Mouse (Mus musculus) embryonic fibroblast, embryonic 13.5 days (primary cell): Measurements from ENCODE around the gene Cntnap1. TPM values are rescaled to one million over a fixed set of nuclear protein-coding genes. Genes with fewer than 3 reads are reported as not detected.

ENCODE experiments used
- H3K27ac ChIP-seq: 2 replicates; pipeline ENCODE4 v1.5.1; 2012; ENCODE audit warnings: low read length, control low read depth, inconsistent platforms; ENCODE audit not compliant: insufficient read depth
- H3K4me1 ChIP-seq: 2 replicates; pipeline ENCODE4 v1.6.1; 2011; ENCODE audit warnings: low read length; ENCODE audit not compliant: control insufficient read depth, insufficient read depth
- H3K4me3 ChIP-seq: 2 replicates; pipeline ENCODE4 v1.5.1; 2011; ENCODE audit warnings: mild to moderate bottlenecking, control low read depth, low read length; ENCODE audit not compliant: insufficient read depth
- CTCF ChIP-seq: IDR thresholded peaks from 2 replicates; pipeline ENCODE4 v1.5.1; 2011; ENCODE audit warnings: mild to moderate bottlenecking, control low read depth, low read length, moderate library complexity, borderline replicate concordance; ENCODE audit not compliant: insufficient read depth
- POLR2A ChIP-seq: IDR thresholded peaks from 2 replicates; pipeline ENCODE4 v1.6.1; 2011; ENCODE audit warnings: low read depth, mild to moderate bottlenecking, control low read depth, low read length, moderate library complexity
- polyA plus RNA-seq: library from polyadenylated mRNA; stranded (reverse); fragments of >200 nt; gene quantifications from 2 replicates; pipeline ENCODE4 v1.2.4, GENCODE M21; 2011; ENCODE audit warnings: low read depth; ENCODE audit not compliant: missing spikeins, insufficient read length

Gene Cntnap1
- polyA plus RNA-seq, 1 experiment, result 3.0 TPM

GRCm38 (mm10) chr11:101238071-101238647, 67.8 kb downstream of the Cntnap1 start:
- H3K27ac ChIP-seq, result no peak overlapping the region
- H3K4me3 ChIP-seq, result no peak overlapping the region
- no peak for TF ChIP-seq POLR2A
- no peak for TF ChIP-seq CTCF
- no peaks in the 10 kb centered on the region for H3K4me1 ChIP-seq

Other genes with a start within 250 kb of the Cntnap1 start
- 122 and 158 TPM in 2 replicates for gene Stat3, start 231.0 kb upstream of the Cntnap1 start, polyA plus RNA-seq
- gene Cavin1, start 199.6 kb upstream of the Cntnap1 start, polyA plus RNA-seq, result 387 and 486 TPM in 2 replicates
- gene Atp6v0a1, start 161.1 kb upstream of the Cntnap1 start, polyA plus RNA-seq, result 43.7 and 50.7 TPM in 2 replicates
- gene Naglu, start 100.5 kb upstream of the Cntnap1 start, polyA plus RNA-seq, result 21.8 and 24.9 TPM in 2 replicates
- 1.2 and 5.2 TPM in 2 replicates for gene Hsd17b1, start 92.1 kb upstream of the Cntnap1 start, polyA plus RNA-seq
- 14.9 and 15.0 TPM in 2 replicates for gene Coasy, start 88.0 kb upstream of the Cntnap1 start, polyA plus RNA-seq
- gene Mlx, start 83.2 kb upstream of the Cntnap1 start, polyA plus RNA-seq, result 29.9 and 30.1 TPM in 2 replicates
- gene Psmc3ip, start 75.1 kb upstream of the Cntnap1 start, polyA plus RNA-seq, result 10.3 and 12.9 TPM in 2 replicates
- 29.8 and 34.1 TPM in 2 replicates for gene Retreg3, start 50.6 kb upstream of the Cntnap1 start, polyA plus RNA-seq
- gene Tubg1, start 50.6 kb upstream of the Cntnap1 start, polyA plus RNA-seq, result 34.8 and 36.2 TPM in 2 replicates
- gene Tubg2, start 14.6 kb upstream of the Cntnap1 start, polyA plus RNA-seq, result 5.5 and 6.1 TPM in 2 replicates
- 7.1 and 11.5 TPM in 2 replicates for gene Plekhh3, start 828 bp downstream of the Cntnap1 start, polyA plus RNA-seq
- not detected in 2 replicates for gene Ccr10, start 4.9 kb downstream of the Cntnap1 start, polyA plus RNA-seq
- 13.9 and 14.4 TPM in 2 replicates for gene Ezh1, start 55.9 kb downstream of the Cntnap1 start, polyA plus RNA-seq
- 2.3 and 2.7 TPM in 2 replicates for gene Ramp2, start 75.5 kb downstream of the Cntnap1 start, polyA plus RNA-seq
- 99.4 and 135 TPM in 2 replicates for gene Vps25, start 83.2 kb downstream of the Cntnap1 start, polyA plus RNA-seq
- gene Wnk4, start 90.0 kb downstream of the Cntnap1 start, polyA plus RNA-seq, result 1.8 and 2.0 TPM in 2 replicates
- gene Cntd1, start 108.5 kb downstream of the Cntnap1 start, polyA plus RNA-seq, result 0.87 and 1.0 TPM in 2 replicates
- gene Coa3, start 108.6 kb downstream of the Cntnap1 start, polyA plus RNA-seq, result 77.1 and 78.8 TPM in 2 replicates
- gene Becn1, start 131.8 kb downstream of the Cntnap1 start, polyA plus RNA-seq, result 77.3 and 86.3 TPM in 2 replicates
- gene Psme3, start 145.7 kb downstream of the Cntnap1 start, polyA plus RNA-seq, result 127 and 143 TPM in 2 replicates
- gene Aoc2, start 154.5 kb downstream of the Cntnap1 start, polyA plus RNA-seq, result 1.3 and 1.7 TPM in 2 replicates
- gene Aoc3, start 160.1 kb downstream of the Cntnap1 start, polyA plus RNA-seq, result 2.7 and 4.2 TPM in 2 replicates
- not detected in 2 replicates for gene G6pc, start 197.0 kb downstream of the Cntnap1 start, polyA plus RNA-seq
- 4.4 and 11.3 TPM in 2 replicates for gene Aarsd1, start 247.1 kb downstream of the Cntnap1 start, polyA plus RNA-seq